Mouse (Mus musculus) limb, embryonic 15.5 days (tissue): ENCODE measurements around the gene Jpt1. TPM values are rescaled to one million over a fixed set of nuclear protein-coding genes. Genes with fewer than 3 reads are reported as not detected.
A peak's percentile ranks its signal among the peaks of the same experiment; 100 is the strongest.
"Not testable (repeated sequence)": the region's sequence is repeated elsewhere in the genome, so short reads cannot be mapped to it uniquely, and the experiment has no call there.

Source experiments
- ATAC-seq: fragments of 200-750 bp; cut with Nextera tagmentation; 2 replicates; pipeline ENCODE4 v1.8.0; 2017; ENCODE audit warnings: low read depth, moderate TSS enrichment; ENCODE audit not compliant: insufficient number of reproducible peaks, low FRiP score, low TSS enrichment
- H3K27ac ChIP-seq: fragments of 300-500 bp; sonication (generic); 2 replicates; pipeline ENCODE4 v1.5.1; 2015; ENCODE audit warnings: moderate library complexity, mild to moderate bottlenecking, inconsistent platforms
- H3K27me3 ChIP-seq: fragments of 300-500 bp; sonication (generic); 2 replicates; pipeline ENCODE4 v1.6.1; 2015; ENCODE audit warnings: inconsistent platforms
- H3K36me3 ChIP-seq: fragments of 300-500 bp; sonication (generic); 2 replicates; pipeline ENCODE4 v1.6.1; 2015; ENCODE audit warnings: inconsistent platforms
- H3K4me1 ChIP-seq: fragments of 300-500 bp; sonication (generic); 2 replicates; pipeline ENCODE4 v1.6.1; 2015; ENCODE audit warnings: inconsistent platforms
- H3K4me2 ChIP-seq: fragments of 300-500 bp; sonication (generic); 2 replicates; pipeline ENCODE4 v1.6.1; 2015; ENCODE audit warnings: mild to moderate bottlenecking, inconsistent platforms
- H3K4me3 ChIP-seq: fragments of 300-500 bp; sonication (generic); 2 replicates; pipeline ENCODE4 v1.5.1; 2015; ENCODE audit warnings: mild to moderate bottlenecking, inconsistent platforms
- H3K9ac ChIP-seq: fragments of 300-500 bp; sonication (generic); 2 replicates; pipeline ENCODE4 v1.6.1; 2015; ENCODE audit warnings: inconsistent platforms
- H3K9me3 ChIP-seq: fragments of 300-500 bp; sonication (generic); 2 replicates; pipeline ENCODE4 v1.6.1; 2016; ENCODE audit warnings: inconsistent platforms
- WGBS: fragments of 180-500 bp; shearing (Covaris S2); methylation state at CpG from one replicate; pipeline ENCODE4 v1.1.7; 2015; 5-methylcytosine and 5-hydroxymethylcytosine counted together
- polyA plus RNA-seq: library from polyadenylated mRNA; unstranded; fragments of >200 nt; fragmentation: Nextera tagmentation; extraction: Ambion mirVana; gene quantifications from 2 replicates; pipeline ENCODE4 v1.2.1, GENCODE M21; 2015

Gene Jpt1
- polyA plus RNA-seq, 1 experiment from 2014 or later = 495 TPM

DNA sequence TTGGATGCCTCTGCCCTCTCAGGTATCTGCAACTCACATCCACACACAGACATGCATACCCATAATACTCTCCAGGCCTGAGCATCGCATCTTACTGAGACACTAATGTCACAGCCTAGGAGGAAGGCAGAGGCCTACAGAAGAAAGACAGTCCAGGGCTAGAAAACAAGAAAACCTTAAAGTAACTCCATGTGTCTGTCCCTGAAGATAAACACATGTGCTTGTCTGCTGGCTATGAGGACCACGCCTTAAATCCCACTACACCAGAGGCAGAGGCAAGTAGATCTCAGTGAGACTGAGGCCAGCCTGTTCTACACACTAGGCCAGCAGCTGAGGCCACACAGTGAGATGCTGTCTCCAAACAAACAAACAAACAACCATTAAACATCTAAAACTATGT lies 3.1 kb downstream of the Jpt1 start:
- no peak overlapping the region for H3K27ac ChIP-seq
- ATAC-seq = no peak
- H3K4me2 ChIP-seq = peak overlapping the region; percentile 75; the same call in 1 of the 2 replicates
- no peaks in the 10 kb centered on the region for H3K27me3 ChIP-seq
- no peaks in the 10 kb centered on the region for H3K36me3 ChIP-seq
- H3K9ac ChIP-seq = no peak overlapping the region
- H3K4me1 ChIP-seq = peaks cover 37% of the 10 kb centered on the region
- no peaks in the 10 kb centered on the region for H3K9me3 ChIP-seq
- H3K4me3 ChIP-seq = no peak overlapping the region
- 56% methylated on average over 2 of the region's 2 CpGs for WGBS

GRCm38 (mm10) chr11:115510507-115510888 lies 3.7 kb downstream of the Jpt1 start:
- H3K27me3 ChIP-seq = no peaks in the 10 kb centered on the region
- no peak overlapping the region for H3K4me2 ChIP-seq
- no peak overlapping the region for H3K4me3 ChIP-seq
- no peaks in the 10 kb centered on the region for H3K9me3 ChIP-seq
- peaks cover 37% of the 10 kb centered on the region for H3K4me1 ChIP-seq
- 52% methylated on average over 5 of the region's 5 CpGs for WGBS
- no peak overlapping the region for H3K9ac ChIP-seq
- no peak overlapping the region for H3K27ac ChIP-seq
- ATAC-seq = no peak
- no peaks in the 10 kb centered on the region for H3K36me3 ChIP-seq

DNA sequence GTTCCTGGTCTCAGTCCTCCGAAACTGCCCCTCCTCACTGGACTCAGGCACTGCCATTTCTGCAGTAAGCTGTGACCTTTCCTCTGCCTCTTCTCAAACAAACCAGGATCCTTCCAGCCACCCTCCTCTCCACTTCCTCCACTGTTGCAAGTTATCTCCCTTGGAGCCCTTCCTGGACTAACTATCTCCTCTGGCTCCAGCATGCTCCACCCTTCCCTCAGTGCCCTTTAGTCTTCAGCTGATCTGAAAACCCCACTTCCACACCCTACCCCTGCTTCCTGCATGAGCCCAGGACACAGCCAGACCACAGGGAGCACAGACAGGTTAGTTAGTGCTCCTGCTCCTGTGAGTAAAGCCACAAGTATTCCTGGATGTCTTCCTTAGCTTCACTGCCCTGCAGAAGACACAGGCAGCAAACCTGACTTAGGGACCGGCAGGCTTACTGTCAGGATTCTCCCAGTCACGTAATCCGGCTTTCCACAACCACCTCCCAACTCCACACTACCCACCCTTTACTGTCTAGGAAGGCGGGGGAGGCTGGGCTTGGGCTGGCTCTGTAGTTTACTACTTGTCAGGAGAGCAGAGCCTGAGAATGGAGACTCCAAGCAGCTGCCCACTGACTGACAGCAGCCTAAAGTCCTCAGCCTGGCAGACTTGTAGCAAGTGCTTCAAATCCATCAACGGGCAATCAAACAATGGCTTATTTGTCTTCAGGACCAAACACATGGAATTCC lies 4.2 kb downstream of the Jpt1 start:
- no peak overlapping the region for H3K4me2 ChIP-seq
- ATAC-seq = no peak
- H3K27ac ChIP-seq = peak overlapping the region; percentile 24; the same call in 1 of the 2 replicates

DNA sequence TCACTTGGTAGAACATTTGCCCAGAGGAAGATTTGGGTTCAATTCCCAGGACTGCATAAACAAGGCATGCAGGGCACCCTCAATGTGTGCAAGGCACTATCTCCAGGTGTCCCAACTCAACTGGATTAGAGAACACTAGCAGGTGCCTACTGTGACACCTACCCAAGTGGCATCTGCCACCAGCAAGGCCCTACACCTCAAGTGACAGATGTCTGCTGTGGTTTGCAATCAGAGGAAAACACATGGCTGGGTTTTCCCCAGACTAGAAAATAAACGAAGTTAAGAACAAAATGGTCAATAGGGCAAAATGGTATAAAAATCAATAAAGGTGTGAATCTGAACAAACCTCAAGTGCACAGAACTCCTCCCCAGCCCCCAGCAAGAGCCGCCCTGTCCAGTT lies 6.1 kb downstream of the Jpt1 start:
- WGBS = 81% methylated on average over 2 of the region's 2 CpGs
- H3K4me1 ChIP-seq = peaks cover 34% of the 10 kb centered on the region
- ATAC-seq = no peak

More for the DNA sequence above, 4.2 kb downstream of the Jpt1 start:
- H3K9ac ChIP-seq = no peak overlapping the region
- H3K4me1 ChIP-seq = peaks cover 37% of the 10 kb centered on the region
- no peaks in the 10 kb centered on the region for H3K9me3 ChIP-seq
- no peaks in the 10 kb centered on the region for H3K27me3 ChIP-seq
- no peak overlapping the region for H3K4me3 ChIP-seq
- no peaks in the 10 kb centered on the region for H3K36me3 ChIP-seq
- WGBS = 44% methylated on average over 6 of the region's 6 CpGs

GRCm38 (mm10) chr11:115506586-115506985 lies 7.6 kb downstream of the Jpt1 start:
- no peak for ATAC-seq
- WGBS = 86% methylated on average over 3 of the region's 3 CpGs
- H3K36me3 ChIP-seq = peaks cover 15% of the 10 kb centered on the region

More for the DNA sequence above, 6.1 kb downstream of the Jpt1 start:
- Histone ChIP-seq H3K4me2 (no peak overlapping the region), H3K27ac (no peak overlapping the region), H3K27me3 (no peaks in the 10 kb centered on the region), H3K36me3 (peaks cover 4% of the 10 kb centered on the region), H3K9me3 (no peaks in the 10 kb centered on the region), H3K9ac (no peak overlapping the region), H3K4me3 (no peak overlapping the region)

DNA sequence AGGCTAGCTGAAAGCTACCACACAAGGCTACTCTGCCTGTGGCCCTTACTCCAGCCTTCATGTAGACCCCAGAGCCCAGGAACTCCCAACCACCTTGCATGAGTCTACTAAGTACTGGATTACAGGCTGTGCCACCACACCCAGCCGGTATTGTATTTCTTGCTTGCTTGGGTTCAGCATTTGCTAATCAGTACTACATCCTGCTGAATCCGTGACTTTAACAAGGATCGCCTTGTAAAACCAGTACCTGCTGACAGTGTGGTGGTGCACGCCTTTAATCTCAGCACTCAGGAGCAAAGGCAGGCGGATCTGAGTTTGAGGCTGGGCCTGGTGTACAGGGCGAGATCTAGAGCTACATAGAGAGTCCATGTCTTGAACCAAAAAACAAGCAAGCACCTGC lies 11.6 kb downstream of the Jpt1 start:
- 73% methylated on average over 6 of the region's 6 CpGs for WGBS
- Histone ChIP-seq H3K27me3 (no peaks in the 10 kb centered on the region), H3K36me3 (peaks cover 53% of the 10 kb centered on the region), H3K4me2 (no peak overlapping the region), H3K4me1 (no peaks in the 10 kb centered on the region), H3K27ac (no peak overlapping the region), H3K9ac (no peak overlapping the region), H3K9me3 (no peaks in the 10 kb centered on the region), H3K4me3 (no peak overlapping the region)
- ATAC-seq = no peak

More at GRCm38 (mm10) chr11:115506586-115506985, 7.6 kb downstream of the Jpt1 start:
- no peak overlapping the region for H3K4me3 ChIP-seq
- H3K27me3 ChIP-seq = no peaks in the 10 kb centered on the region
- no peak overlapping the region for H3K4me2 ChIP-seq
- H3K9ac ChIP-seq = no peak overlapping the region
- no peak overlapping the region for H3K27ac ChIP-seq
- peaks cover 20% of the 10 kb centered on the region for H3K4me1 ChIP-seq
- no peaks in the 10 kb centered on the region for H3K9me3 ChIP-seq

- H3K36me3 ChIP-seq = peaks cover 47% of the 10 kb centered on the region
- not testable (repeated sequence) for H3K4me3 ChIP-seq, ATAC-seq, H3K4me2 ChIP-seq, H3K27me3 ChIP-seq, H3K27ac ChIP-seq, H3K9ac ChIP-seq, H3K9me3 ChIP-seq, H3K4me1 ChIP-seq
- WGBS = 91% methylated on average over 9 of the region's 9 CpGs
Measured at GRCm38 (mm10) chr11:115496559-115496958, 17.6 kb downstream of the Jpt1 start.

- ATAC-seq = no peak
- peak overlapping the region; percentile 74 for H3K4me3 ChIP-seq
- H3K27me3 ChIP-seq = no peaks in the 10 kb centered on the region
- 39% methylated on average over 6 of the region's 6 CpGs for WGBS
- no peaks in the 10 kb centered on the region for H3K9me3 ChIP-seq
- no peak overlapping the region for H3K27ac ChIP-seq
- H3K36me3 ChIP-seq = peaks cover 21% of the 10 kb centered on the region
- H3K4me2 ChIP-seq = peak overlapping the region; percentile 83
- no peak overlapping the region for H3K9ac ChIP-seq
- peaks cover 17% of the 10 kb centered on the region for H3K4me1 ChIP-seq
Measured at GRCm38 (mm10) chr11:115492387-115492786, 21.8 kb downstream of the Jpt1 start.

DNA sequence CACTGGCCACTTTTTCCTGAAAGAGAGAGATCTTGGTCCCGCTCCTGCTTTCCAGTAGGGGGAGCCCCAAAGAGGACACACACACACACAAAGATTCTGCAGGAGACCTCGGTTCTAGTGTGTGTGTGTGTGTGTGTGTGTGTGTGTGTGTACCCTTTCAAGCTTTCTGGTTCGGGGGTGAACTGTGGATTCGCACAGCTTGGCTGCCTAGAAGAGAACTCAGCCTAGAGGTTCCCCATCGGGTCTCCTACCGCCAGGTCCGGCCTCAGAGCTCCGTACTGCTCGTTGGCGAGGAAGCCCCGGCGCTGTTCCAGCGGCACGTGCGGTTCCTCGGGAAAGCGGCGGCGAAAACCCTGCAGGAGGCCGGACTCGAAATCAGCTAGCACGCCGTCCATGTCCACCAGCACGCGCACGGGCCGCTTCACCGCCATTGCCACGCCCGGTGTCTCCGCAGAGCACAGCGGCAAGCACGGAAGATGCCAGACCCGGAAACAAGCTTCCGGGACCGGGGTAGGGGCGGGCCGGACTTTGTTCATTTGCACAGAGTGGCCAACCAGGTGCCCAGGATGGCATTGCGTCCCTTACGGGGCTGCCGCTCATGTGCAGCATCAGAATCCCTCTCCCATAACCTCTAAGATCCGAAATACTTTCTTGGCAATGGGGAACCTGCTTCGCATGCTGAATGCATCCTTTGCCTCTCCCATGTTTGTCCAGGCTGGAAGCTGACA lies 22.7 kb downstream of the Jpt1 start, which contains the start of gene Nt5c:
Gene Nt5c, minus strand, starts transcription at position 507 of the 728 bp plus-strand sequence.
- peaks cover 15% of the 10 kb centered on the region for H3K36me3 ChIP-seq
- H3K4me3 ChIP-seq = peak within 1 kb of the TSS; percentile 74
- no peaks in the 10 kb centered on the region for H3K27me3 ChIP-seq
- H3K9me3 ChIP-seq = no peaks in the 10 kb centered on the region
- ATAC-seq = peak; percentile 85
- H3K4me1 ChIP-seq = peaks cover 17% of the 10 kb centered on the region
- H3K27ac ChIP-seq = peak within 1 kb of the TSS; percentile 89
- WGBS = 1% methylated on average over 43 of the region's 43 CpGs
- peak within 1 kb of the TSS; percentile 83 for H3K4me2 ChIP-seq
- H3K9ac ChIP-seq = peak within 1 kb of the TSS; percentile 65

DNA sequence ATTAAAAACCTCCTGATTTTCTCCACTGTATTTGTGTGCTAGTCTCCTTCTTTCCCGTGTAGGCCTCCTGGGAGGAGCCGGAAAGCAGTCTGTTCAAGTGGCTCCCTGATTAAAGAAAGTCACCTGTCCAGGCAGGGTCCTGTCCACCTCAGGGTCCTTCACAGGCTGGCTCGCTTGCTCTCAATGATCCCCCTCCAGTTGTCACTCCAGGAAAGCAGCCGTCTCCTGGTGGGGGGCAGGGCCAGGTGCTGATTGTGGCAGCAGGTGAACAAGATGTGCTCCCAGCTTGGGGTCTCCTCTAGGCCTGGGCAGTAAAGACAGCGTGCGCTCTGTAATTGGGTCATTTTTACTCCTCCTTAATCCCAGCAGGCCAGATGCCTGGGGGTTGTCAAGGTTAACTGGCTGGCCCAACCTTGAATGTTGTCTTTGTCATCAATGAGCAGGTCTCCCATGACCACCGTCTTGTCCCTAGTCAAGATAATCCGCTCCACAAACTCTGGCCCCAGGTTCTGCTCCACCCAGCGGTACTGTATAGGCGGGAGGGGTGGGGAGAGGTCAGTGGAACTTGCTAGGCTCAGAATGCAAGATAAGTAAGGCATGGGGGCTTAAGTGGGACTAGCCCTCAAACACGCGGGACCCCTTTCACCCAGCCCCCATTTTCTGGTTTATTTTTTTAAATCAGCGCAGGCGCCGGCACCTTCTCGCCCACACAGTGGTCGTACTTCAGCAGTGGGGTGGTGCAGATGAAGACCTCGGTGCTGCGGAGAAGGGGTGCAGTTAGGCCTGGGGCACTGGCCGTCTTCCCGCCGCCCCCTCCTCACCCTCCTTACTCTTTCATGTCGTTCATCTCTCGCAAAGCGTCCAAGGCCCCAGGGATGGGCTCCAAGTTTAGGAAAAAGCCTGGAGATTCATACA lies 23.5 kb downstream of the Jpt1 start:
- 0 out of 2 replicates have a peak, but pooled peaks have one; percentile 17 for ATAC-seq
- Histone ChIP-seq H3K4me3 (peak overlapping the region; percentile 74), H3K27me3 (no peaks in the 10 kb centered on the region), H3K4me1 (peaks cover 17% of the 10 kb centered on the region), H3K27ac (peak overlapping the region; percentile 89; the same call in 1 of the 2 replicates), H3K9me3 (no peaks in the 10 kb centered on the region), H3K36me3 (peaks cover 17% of the 10 kb centered on the region), H3K9ac (peak overlapping the region; percentile 65), H3K4me2 (peak overlapping the region; percentile 83)
- WGBS = 22% methylated on average over 25 of the region's 25 CpGs

GRCm38 (mm10) chr11:115488551-115489104 lies 25.6 kb downstream of the Jpt1 start:
- no peak overlapping the region for H3K27ac ChIP-seq
- peaks cover 18% of the 10 kb centered on the region for H3K4me1 ChIP-seq
- no peak overlapping the region for H3K4me3 ChIP-seq
- ATAC-seq = no peak
- no peak overlapping the region for H3K9ac ChIP-seq
- H3K36me3 ChIP-seq = peaks cover 17% of the 10 kb centered on the region
- H3K4me2 ChIP-seq = no peak overlapping the region
- H3K27me3 ChIP-seq = no peaks in the 10 kb centered on the region
- WGBS = 85% methylated on average over 19 of the region's 19 CpGs
- H3K9me3 ChIP-seq = no peaks in the 10 kb centered on the region
